Mouse (Mus musculus) E14TG2a.4 (cell line): ENCODE results near the gene Gm45521.

ENCODE experiments used
- CTCF ChIP-seq: conservative IDR thresholded peaks from 2 replicates; pipeline ENCODE4 v1.5.1; 2014; ENCODE audit warnings: low read length
- NANOG ChIP-seq: IDR thresholded peaks from 2 replicates; pipeline ENCODE4 v1.6.1; 2014; ENCODE audit warnings: borderline replicate concordance, low read length, mixed read lengths

DNA sequence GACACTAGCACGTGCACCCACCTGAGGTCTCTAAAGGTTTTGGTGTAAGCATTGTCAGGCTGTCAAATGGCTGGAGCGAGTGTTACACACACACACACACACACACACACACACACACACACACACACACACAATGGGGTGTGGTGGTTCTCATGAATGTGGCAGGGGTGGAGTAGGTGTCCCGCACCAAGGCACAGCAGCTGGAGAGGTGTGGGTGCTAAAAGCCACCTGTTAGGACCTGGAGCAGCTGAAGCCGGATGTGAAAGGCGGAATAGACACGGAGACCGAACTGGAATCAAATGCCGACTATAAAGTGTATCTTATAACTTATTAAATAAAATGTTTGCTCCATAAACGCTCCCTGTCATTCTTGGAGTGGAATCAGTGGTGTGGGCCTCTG is 5.9 kb upstream of the Gm45521 start:
- TF ChIP-seq CTCF: no peak
- TF ChIP-seq NANOG: no peak
